Mouse (Mus musculus) hindlimb bud, embryonic 11.5 days (tissue): ENCODE measurements at regions not wholly inside any gene's neighbourhood (a gene's known extent, or its start where the extent isn't known, plus 50 kb on each side); places are given as distances from the start of the nearest gene placed in this dataset.

ENCODE experiments used
- DNase-seq: peaks from one replicate; pipeline ENCODE4 v3.0.0-alpha.2; 2012; ENCODE audit warnings: low read depth, low spot score; ENCODE audit errors: extremely low spot score

DNA sequence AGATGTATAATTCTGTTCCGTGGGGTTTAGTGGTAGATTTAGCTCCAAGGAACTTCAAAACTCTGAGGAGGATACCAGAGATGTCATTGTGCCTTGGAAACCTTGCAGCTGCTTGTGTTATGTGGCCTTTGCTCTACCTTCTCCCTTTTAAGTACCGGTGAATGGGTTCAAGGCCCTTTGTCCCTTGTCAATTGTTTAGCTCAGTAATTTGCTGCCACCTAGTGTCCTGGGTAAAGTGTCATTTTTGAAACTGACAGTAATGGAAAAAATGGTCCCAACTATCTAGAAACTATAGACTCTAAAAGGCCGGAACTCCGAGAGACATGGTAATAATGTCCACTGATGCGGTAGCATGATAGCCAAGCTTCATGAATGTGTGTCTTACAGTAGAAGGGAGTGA lies 90.8 kb upstream of the Phactr1 start:
- no peak for DNase-seq

DNA sequence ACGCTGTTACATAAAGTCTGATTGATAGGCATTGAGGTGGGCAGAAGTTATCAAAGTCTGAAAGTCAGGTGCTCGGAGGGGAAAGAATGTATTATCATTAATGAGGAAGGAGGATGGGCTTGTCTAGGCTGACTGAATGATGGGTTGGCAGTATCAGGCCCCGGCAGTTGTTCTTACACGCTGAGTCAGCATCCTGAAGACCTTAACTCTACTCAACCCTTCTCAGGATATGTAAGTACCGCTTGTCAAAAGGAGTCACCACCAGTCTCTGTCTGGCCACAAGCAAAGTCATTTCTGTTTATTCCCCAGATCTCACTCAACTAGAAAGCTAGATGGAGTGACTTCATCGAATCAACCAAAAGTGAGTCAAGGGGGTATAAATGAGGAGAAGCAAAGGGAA lies 90.0 kb upstream of the Phactr1 start:
- DNase-seq = no peak

DNA sequence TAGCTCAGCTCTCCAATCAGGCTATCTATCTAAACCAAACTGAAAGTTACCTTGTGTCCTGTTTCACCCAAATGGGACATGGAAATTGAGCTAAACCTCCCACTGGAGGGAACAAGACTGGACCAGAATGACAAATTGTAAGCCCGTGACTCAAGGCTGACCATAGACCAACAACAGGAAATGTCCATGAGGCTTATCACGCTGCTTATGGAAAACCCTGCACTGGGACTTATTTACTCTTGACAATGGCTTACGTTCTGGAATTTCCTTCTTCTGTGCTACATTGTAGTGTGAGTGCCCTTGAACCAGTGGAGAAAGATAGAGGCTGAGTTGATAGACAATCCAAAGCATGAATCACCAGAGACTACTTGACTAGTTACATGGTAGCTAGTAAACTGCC lies 87.5 kb upstream of the Phactr1 start:
- no peak for DNase-seq

DNA sequence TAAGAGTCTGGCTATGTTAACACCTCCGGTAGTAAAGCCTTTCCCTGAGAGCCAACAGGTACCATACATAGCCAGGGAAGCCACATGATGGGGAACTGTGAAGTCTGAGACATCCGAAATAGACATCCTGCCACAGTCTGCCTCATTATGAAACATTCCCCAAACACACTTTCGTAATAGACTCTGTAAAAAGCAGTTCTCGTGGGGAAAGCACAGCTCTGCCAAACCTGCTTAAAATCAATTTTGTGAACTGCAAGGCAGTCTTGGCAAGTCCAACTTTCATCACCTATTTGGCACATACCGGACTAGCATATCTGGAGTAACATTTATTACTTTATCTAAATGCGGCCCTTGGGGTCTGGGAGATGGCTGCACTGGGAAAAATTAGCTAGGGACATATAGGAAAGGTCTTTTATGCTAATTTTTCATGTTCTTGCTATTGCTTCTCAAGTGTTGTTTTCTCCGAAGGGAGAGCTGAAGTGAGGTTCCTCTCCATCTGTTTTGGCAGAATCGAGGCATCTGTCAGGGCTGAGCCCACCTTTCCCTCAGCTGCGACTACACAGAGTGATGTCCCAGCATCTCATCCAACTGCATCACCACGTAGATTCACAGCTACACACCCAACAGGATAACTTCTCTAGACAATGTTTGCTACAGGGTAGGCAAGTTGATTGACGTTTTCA lies 86.8 kb upstream of the Phactr1 start:
- no peak for DNase-seq

DNA sequence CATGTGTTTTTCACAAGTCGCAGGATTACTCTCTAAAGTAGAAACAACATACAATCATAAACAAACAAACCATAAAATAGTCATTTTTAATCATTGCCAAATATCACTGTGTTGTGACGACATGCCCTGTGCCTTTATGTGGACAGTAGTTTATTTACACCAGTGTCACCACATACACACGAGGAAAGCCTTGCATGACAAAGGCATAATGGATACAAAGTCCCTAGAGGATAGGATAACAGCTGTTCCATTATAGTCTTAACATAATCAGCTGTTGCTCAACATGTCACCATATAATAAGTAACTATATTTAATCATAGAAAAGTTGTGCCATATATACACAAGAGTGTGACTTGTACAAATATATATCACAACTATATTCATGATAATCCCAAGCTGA lies 85.2 kb upstream of the Phactr1 start:
- DNase-seq = no peak

DNA sequence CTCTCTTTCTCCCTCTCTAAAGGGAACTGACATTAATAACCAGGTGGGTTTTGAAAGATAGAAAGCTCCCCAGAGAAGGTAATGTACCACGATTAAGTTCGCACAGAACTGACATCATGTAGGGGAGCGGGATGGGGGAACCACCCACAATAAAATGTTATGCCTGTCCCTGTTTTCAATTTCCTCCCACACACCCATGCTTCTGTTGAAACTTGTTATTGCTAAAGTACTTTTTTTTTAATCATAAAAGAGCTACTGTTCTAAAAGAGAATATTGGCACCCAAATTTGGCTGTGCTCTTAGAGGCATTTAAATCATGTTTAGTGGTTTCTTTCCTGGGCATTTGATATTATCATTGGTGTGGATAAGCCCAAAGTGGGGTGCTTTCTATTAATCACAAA lies 82.6 kb upstream of the Phactr1 start:
- no peak for DNase-seq

DNA sequence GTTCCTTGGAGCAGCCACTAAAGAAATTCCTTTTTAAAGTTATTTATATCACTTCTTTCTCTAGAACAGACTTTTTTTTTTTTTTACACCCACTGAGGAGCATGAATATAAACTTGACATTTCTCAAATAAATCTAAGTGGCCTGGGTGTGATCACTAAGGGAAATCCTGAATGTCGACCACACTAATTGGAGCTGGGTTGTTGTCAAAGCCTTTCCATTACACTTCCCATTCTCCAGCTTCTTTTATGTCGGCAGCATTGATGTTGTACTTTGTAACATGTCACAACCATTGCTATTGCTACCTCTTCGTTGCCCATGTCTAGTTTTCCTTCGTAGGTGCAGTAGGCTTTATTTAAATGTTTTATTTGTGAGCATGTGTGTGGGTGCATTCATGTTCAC lies 77.1 kb upstream of the Phactr1 start:
- DNase-seq = no peak

DNA sequence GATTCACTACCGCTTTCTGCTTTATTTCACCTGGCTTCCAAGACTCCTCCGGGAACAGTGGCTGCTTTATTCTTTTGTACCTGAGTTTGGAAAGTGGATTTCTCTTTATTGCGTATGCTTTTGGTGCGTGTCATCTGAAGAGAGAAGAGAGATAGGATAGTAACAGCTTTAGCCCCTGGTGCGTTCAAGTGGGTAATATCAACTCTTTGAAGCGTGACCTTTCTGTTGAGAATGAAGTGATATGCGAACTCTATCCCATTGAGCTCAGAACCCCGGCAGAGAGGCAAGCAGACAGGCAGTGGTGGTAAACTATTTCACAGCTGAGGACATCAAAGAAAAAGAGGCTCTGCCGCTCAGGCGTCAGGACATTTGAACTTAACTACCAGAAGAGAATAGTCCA lies 72.7 kb upstream of the Phactr1 start:
- DNase-seq = no peak

DNA sequence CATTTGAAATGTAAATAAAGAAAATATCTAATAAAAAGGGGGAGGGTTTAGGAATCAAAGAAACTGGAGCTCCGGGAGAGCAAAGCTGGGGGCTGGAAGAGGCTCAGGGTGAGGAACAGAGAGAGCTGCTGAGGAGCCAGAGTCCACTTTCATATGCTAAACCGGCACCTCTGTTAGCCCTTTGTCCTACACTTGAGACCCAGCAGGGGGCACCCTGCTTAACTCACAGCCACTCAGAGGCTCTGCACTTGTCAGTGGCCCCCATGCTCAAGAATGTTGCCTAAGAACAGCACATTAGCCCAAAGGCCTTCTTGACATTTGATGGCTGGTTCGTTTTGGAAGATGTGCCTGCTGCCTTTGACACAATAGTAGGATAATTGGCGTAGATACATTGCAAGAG lies 71.5 kb upstream of the Phactr1 start:
- no peak for DNase-seq

DNA sequence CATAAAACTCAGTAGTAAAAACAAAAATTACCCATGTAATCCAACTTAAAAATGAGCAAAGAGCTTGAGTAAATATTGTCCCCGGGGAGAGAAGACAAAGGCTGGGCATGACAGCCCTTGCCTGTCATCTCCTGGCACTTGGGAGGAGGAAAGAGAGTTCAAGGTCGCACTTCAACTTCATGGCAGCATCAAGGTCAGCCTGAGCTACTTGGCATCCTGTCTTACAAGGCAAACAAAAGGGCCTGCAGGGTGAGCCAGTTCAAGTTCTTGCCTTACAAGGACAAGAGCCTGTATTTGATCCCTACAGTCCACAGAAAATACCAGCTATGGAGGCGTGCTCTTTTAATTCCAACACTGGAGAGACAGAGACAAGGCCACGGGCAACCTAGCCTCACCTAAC lies 67.1 kb upstream of the Phactr1 start:
- no peak for DNase-seq

DNA sequence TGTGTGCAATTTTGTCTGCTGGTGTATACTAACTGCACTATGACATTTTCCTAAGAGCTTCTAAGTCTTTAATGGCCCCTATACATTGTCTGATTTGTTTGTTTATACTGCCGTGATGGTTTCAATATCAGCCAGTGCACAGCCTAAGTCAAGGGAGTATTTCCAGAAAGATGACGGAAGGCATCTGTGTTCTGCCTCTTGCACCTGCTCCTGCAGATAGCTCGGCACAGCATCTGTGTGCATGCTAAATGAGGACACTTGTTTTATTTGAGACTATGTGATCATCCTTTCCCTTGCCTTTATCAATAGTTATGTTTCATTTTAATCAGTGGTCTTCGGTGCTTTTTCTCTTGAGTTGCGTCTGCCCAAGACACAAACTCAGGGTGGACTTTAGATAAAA lies 64.6 kb upstream of the Phactr1 start:
- DNase-seq = no peak

DNA sequence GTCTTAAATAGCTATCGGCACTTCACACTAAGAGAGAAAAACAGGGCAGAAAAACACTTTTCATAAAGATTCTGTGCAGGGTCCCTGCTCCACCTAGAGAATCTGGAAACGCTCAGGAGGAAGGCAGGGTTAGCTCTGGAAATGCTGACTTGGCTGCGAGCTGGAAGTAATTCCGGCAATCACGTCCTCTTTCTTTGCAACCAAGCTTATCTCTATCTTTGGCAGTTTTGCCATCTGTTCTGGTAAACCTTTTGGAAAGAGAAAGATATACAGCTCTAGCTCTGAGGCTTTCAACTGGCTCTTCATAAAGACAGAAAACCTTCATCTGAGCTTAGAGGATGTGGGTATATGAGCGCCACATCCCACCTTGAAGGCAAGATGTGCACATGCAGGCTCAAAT lies 63.2 kb upstream of the Phactr1 start:
- DNase-seq = no peak

DNA sequence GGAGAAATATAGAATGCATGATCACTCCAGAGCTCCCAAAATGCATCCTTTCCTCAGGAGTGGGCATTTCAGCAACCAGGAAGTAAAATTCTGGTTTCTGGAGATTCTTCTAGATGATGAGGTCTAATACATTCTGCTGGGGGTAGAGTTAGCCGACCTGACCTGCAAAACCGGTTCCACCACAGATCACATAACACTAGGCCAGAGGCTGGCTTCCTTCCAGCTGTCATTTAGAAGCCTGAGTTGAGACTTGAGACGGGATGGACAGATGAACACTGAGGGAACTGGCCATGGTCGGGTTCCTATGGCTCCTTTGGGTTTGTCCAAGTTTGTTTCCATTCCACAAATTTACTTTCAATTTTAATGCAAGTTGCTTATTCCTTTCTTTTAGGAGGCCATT lies 62.6 kb upstream of the Phactr1 start:
- DNase-seq = no peak

DNA sequence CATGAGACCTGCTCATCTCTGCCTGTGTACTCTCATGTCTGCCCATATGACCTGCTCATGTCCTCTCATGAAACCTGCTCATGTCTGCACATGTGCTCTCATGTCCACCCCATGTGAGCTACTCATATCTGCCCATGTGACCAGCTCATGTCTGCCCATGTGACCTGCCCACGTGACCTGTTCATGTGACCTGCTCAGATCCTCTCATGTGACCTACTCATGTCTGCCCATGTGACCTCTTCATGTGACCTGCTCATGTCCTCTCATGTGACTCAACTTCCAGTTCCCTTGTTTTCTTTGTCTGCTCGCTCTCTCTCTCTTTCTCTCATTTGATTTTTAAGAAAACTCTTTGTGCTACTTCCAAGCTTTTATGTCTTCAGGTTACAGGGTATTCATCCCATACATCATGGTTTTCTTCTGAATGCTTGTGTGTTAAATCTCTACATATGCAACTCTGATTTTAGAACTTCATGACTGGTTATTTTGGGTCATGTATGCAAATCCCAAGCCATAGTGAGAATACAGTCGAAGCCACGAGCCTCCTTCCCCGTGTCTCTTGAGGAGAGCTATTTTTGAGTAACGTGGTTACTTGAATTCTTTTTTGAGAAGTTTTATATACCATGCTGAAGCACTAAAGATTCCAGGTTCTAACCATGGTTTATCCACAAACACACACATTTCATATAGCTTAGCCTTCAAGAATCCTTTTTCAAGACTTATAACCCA lies 60.7 kb upstream of the Phactr1 start:
- DNase-seq = no peak

DNA sequence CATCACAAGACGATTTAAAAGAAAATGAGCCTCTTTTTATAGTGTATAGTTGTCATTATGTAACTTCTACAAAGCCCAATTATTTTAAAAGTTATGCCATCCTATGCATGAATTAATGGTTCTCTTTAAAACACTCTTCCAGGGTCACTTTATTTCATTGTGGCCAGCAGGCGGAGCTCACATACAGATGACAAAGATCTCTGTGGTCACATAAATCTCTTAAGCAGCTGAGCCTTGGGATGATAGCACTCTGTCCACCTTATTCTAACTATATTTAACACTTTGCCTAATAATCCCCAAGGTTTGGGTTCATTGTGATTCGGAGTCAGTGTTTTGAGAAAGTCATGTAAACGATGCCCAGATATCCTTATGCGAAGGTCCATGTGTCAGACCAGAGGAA lies 56.9 kb upstream of the Phactr1 start:
- no peak for DNase-seq
